In genomic region chr7:25462033-25462337, GRCm38 (mm10) we compare ENCODE assay signal across 4 mouse cellular contexts. TPM values are rescaled to one million over a fixed set of nuclear protein-coding genes. Genes with fewer than 3 reads are reported as not detected.
"Had no signal": no experiment of that assay in that cellular context is flagged by ENCODE, and none has a peak within 500 bp of the region (broad histone marks: within the 10 kb centered on the region; RNA-seq: fewer than 3 reads in every experiment).

No protein-coding gene starts in this region.

RNA-seq across cellular contexts. Expression of gene Cxcl17, which starts 49.3 kb away (rescaled TPM):
- polyA plus RNA-seq: liver, embryonic 14.5 days; lung, embryonic 14.5 days; lung, embryonic 16.5 days; macrophage had no signal
